Mouse (Mus musculus): Measurements from ENCODE around the gene Nalcn. TPM values are rescaled to one million over a fixed set of nuclear protein-coding genes. Genes with fewer than 3 reads are reported as not detected.

Nalcn gene
- total RNA-seq, 2 experiments from 2014 or later: 65.6 to 67.5 TPM

Other genes starting within 250 kb of the Nalcn start
- gene Itgbl1, start 32.8 kb upstream of the Nalcn start, total RNA-seq (2021): 1 to 10 TPM; 8.4 to 9.7 TPM

All from layer of hippocampus, postnatal 36 days (tissue).